Mouse (Mus musculus) frontal cortex, adult (tissue): Measurements from ENCODE around the gene Fam155a.

ENCODE experiments used
- ATAC-seq: cut with Nextera tagmentation; 2 replicates; pipeline ENCODE4 v1.9.2; 2017; ENCODE audit warnings: mild to moderate bottlenecking, moderate library complexity, mixed read lengths; ENCODE audit not compliant: low TSS enrichment

Fam155a gene

GRCm38 (mm10) chr8:9182461-9182860 lies 588.5 kb downstream of the Fam155a start:
- ATAC-seq: no peak

GRCm38 (mm10) chr8:9180686-9181315 lies 590.2 kb downstream of the Fam155a start:
- ATAC-seq: no peak

GRCm38 (mm10) chr8:9176974-9177373 lies 594.0 kb downstream of the Fam155a start:
- ATAC-seq: no peak

DNA sequence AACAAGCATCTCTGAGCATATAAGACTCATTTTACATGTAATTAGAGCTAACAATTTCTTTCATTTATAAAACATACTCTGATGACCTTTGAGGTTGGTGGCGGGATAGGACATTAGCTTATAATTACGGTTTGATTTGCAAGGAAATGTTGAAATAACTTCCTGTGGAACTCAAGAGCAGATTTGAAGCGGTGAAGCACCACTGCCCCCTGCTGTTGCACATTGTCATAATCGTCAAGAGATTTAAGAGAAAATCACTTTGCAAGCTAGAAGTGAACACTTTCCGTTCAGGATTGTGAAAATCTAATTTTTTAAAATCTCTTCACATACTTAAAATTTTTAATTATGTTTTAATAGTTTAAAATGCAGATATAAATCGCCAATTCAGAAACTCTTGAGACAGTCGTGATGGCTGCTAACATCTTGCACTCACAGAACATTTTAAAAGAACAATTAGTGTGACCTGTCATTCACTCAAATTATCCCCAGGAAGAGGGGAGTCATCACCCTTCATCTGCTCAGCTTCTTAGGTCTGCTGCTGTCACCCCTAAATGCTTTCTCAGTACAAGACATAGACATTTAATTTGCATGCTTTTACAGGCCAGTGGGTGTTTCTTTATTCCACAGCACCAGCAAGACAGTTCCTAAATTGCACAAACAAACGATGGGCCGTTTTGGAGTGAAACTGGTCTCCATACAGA lies 595.9 kb downstream of the Fam155a start:
- peak; percentile 69 for ATAC-seq

DNA sequence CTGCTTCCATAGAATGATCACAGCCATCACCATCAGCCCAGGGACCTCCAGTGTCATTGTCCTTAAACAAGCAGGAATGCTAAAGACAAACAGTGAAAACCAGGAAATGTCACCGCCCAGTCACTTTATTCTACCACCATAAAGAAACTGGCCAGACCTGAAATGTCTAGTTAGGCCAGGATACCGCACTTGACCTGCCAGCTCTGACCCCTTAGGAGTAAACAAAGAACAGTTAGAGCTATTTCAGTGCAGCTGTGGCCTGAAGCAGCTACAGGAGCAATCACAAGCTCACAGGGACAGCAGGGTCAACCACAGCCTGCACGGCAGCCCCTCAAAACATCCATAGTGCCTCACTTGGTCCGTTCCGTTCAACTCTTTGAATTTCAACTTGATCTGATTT lies 599.1 kb downstream of the Fam155a start:
- no peak for ATAC-seq

DNA sequence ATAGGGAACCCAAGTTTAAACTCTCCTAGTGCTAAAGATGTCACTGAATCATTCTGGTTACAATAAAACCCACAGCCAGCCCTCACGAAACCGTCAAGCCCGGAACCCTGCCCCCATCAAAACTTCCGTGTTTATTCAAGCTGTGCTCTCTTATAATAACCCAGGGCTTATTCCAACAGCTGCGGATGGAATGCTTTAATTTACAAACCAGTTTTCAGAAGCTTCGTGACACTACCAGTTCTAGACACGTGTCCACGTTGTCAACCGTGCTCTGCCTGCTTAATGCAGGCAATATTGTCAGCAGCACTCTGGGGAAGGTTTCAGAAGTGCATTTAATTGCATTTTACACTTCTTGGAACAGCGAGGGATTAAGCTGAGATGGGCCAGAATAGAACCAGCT lies 603.0 kb downstream of the Fam155a start:
- no peak; the same call in 1 of the 2 replicates for ATAC-seq

DNA sequence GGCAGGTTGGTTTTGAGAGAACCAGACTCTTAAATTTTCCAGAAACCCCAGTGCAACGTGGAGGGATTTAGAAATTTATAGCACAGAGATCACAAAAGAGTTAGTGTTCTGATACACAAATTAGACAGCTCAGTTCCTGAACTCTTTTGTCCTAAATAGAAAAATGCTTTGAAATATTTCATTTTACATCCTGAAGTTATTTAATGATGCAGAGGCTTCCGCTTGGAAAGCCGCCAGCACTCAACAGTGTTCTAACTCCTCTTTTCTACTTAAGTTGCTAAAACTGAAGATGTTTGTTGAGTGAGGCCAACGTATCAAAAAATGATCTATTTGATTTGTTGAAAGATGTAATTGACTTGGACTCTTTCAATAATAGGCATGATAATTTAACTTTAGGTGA lies 609.4 kb downstream of the Fam155a start:
- ATAC-seq: no peak

DNA sequence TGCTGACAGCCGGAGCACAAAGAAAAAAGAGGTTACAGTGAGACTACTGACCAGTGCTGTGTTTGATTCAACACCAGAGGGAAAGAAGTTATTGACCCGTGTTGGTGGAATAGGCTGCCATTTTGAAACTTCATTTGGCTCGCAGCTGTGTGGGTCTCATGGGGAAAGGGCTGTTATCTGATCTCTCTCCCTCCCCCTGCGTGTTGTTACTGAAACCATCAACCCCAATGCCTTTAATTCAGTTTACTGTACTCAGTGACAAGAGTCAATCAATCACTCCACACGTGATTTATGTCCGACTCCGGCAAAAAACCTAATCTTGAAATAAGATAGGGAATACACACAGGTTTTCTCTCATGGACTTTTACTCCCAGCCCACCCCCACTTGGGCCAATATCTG lies 611.6 kb downstream of the Fam155a start:
- no peak for ATAC-seq

- peak; percentile 50 for ATAC-seq
Measured at GRCm38 (mm10) chr8:9158652-9159051, 612.3 kb downstream of the Fam155a start.

GRCm38 (mm10) chr8:9157141-9157781 lies 613.7 kb downstream of the Fam155a start:
- ATAC-seq: no peak
